Mouse (Mus musculus): ENCODE data around the gene Ror1. TPM values are rescaled to one million over a fixed set of nuclear protein-coding genes. Genes with fewer than 3 reads are reported as not detected.

Ror1 gene
- polyA plus RNA-seq, 1 experiment from 2014 or later = 1.1 TPM

GRCm38 (mm10) chr4:100244250-100244649, 148.7 kb downstream of the Ror1 start:
- ATAC-seq = no peak
- Histone ChIP-seq H3K27ac (no peak overlapping the region), H3K27me3 (no peaks in the 10 kb centered on the region), H3K4me3 (replicated peaks) (no peak overlapping the region), H3K9ac (replicated peaks) (no peak overlapping the region), H3K36me3 (no peaks in the 10 kb centered on the region), H3K9me3 (no peaks in the 10 kb centered on the region), H3K4me1 (replicated peaks) (no peaks in the 10 kb centered on the region), H3K4me2 (replicated peaks) (no peak overlapping the region)
- 85% methylated on average over 8 of the region's 8 CpGs for whole genome bisulfite sequencing

- Histone ChIP-seq H3K9ac (replicated peaks) (no peak overlapping the region), H3K4me2 (replicated peaks) (no peak overlapping the region), H3K36me3 (no peaks in the 10 kb centered on the region), H3K4me1 (replicated peaks) (no peaks in the 10 kb centered on the region), H3K4me3 (replicated peaks) (no peak overlapping the region), H3K27me3 (no peaks in the 10 kb centered on the region), H3K9me3 (no peaks in the 10 kb centered on the region), H3K27ac (no peak overlapping the region)
- 87% methylated on average over 6 of the region's 6 CpGs for WGBS
- no peak for ATAC-seq
Measured at GRCm38 (mm10) chr4:100244701-100245100, 149.1 kb downstream of the Ror1 start.

- Histone ChIP-seq H3K4me1 (replicated peaks) (no peaks in the 10 kb centered on the region), H3K36me3 (no peaks in the 10 kb centered on the region), H3K9me3 (no peaks in the 10 kb centered on the region), H3K4me2 (replicated peaks) (no peak overlapping the region), H3K27ac (no peak overlapping the region), H3K4me3 (replicated peaks) (no peak overlapping the region), H3K27me3 (no peaks in the 10 kb centered on the region), H3K9ac (replicated peaks) (no peak overlapping the region)
- WGBS = 91% methylated on average over 7 of the region's 7 CpGs
- ATAC-seq = no peak
Measured at GRCm38 (mm10) chr4:100247826-100248225, 152.2 kb downstream of the Ror1 start.

DNA sequence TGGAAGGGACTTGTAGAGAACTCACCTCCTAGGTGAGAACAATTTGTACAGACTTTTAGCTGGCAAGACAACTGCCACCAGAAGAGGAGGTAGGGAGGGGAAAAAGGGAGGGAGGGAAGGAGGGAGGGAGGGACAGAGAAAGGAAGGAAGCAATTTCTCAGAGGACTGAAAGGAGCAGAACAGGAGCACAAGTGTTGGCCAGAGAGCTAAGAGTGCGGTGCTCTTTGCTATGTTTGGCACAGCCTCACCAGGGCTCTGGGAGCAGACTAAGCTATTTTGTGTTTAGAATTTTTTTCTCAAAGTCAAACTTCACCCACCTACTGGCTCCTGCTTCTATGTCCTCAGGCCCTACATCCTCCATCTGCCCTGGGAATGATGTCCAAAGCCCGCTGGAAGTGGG, 152.7 kb downstream of the Ror1 start:
- H3K36me3 ChIP-seq = no peaks in the 10 kb centered on the region
- H3K4me3 ChIP-seq (replicated peaks) = no peak overlapping the region
- no peaks in the 10 kb centered on the region for H3K4me1 ChIP-seq (replicated peaks)
- 88% methylated on average over 2 of the region's 2 CpGs for WGBS
- H3K9me3 ChIP-seq = no peaks in the 10 kb centered on the region
- no peak for ATAC-seq
- H3K27ac ChIP-seq = no peak overlapping the region
- no peak overlapping the region for H3K4me2 ChIP-seq (replicated peaks)
- H3K9ac ChIP-seq (replicated peaks) = no peak overlapping the region
- no peaks in the 10 kb centered on the region for H3K27me3 ChIP-seq

DNA sequence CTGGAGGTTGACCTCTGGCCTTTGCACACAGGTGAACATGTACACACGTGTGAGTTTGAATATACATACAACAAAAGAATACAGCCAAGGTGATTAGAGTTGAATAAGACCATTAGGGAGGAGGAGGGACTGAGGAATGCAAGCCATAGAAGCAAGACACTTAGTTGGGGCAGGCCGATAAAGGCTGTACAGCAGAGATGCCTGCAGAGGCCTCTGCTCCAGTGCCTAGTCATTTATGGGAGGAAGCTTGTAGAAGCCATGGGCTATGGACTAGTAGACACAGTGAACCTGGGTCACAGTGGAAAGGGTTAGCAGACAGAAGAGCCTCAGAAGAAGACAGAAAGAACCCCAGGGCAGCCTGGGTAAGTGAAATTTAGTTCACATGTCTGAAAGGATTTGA, 155.7 kb downstream of the Ror1 start:
- no peaks in the 10 kb centered on the region for H3K36me3 ChIP-seq
- no peak overlapping the region for H3K27ac ChIP-seq
- H3K4me2 ChIP-seq (replicated peaks) = no peak overlapping the region
- ATAC-seq = no peak
- no peak overlapping the region for H3K9ac ChIP-seq (replicated peaks)
- WGBS = 85% methylated on average over 2 of the region's 2 CpGs
- no peak overlapping the region for H3K4me3 ChIP-seq (replicated peaks)
- no peaks in the 10 kb centered on the region for H3K9me3 ChIP-seq
- no peaks in the 10 kb centered on the region for H3K27me3 ChIP-seq
- H3K4me1 ChIP-seq (replicated peaks) = no peaks in the 10 kb centered on the region

DNA sequence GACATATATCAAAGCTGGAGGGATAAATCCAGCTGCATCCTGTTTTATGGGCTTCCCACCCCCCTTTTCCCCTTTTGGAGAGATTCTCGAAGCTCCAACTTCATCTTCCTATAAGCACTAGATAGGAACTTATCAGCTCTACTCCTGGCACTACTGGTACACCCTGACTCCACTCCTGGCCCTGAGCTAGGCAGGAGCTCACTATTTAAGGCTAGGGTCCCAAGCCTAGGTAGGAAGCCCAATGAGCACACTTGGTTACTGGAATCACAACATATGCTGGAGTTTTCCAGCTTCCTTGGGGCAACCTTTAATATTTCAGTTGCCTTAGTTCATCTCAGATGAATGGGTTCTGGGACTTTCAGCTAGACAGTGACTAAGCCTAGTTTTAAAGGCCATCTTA, 156.5 kb downstream of the Ror1 start:
- 78% methylated on average over 1 of the region's 1 CpGs for WGBS
- no peaks in the 10 kb centered on the region for H3K9me3 ChIP-seq
- H3K4me1 ChIP-seq (replicated peaks) = no peaks in the 10 kb centered on the region
- no peak overlapping the region for H3K4me3 ChIP-seq (replicated peaks)
- H3K36me3 ChIP-seq = no peaks in the 10 kb centered on the region
- no peaks in the 10 kb centered on the region for H3K27me3 ChIP-seq
- ATAC-seq = no peak
- H3K27ac ChIP-seq = no peak overlapping the region
- no peak overlapping the region for H3K9ac ChIP-seq (replicated peaks)
- no peak overlapping the region for H3K4me2 ChIP-seq (replicated peaks)

DNA sequence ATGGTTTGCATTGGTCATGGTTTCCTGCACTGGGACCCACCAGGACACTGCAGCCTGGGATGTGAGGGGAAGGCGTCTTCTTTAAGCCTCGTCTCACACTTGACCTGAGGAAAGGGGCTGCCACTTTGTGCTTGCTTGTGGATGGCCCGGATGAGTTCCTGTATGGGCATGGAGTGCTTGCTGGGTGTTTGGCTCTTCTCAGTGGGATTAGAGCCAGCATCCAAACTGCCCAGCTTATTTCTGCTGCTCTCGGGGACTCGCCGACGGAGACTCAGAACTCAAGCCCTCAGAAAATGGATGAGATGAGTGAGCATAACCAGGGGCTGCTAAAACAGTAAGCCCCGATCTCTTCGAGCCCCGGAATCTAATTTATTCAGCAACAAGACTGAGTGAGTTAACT, 157.1 kb downstream of the Ror1 start:
- no peak overlapping the region for H3K9ac ChIP-seq (replicated peaks)
- H3K4me3 ChIP-seq (replicated peaks) = no peak overlapping the region
- H3K27ac ChIP-seq = no peak overlapping the region
- H3K4me2 ChIP-seq (replicated peaks) = no peak overlapping the region
- no peaks in the 10 kb centered on the region for H3K36me3 ChIP-seq
- H3K9me3 ChIP-seq = no peaks in the 10 kb centered on the region
- WGBS = 79% methylated on average over 10 of the region's 10 CpGs
- H3K27me3 ChIP-seq = no peaks in the 10 kb centered on the region
- ATAC-seq = no peak
- no peaks in the 10 kb centered on the region for H3K4me1 ChIP-seq (replicated peaks)

DNA sequence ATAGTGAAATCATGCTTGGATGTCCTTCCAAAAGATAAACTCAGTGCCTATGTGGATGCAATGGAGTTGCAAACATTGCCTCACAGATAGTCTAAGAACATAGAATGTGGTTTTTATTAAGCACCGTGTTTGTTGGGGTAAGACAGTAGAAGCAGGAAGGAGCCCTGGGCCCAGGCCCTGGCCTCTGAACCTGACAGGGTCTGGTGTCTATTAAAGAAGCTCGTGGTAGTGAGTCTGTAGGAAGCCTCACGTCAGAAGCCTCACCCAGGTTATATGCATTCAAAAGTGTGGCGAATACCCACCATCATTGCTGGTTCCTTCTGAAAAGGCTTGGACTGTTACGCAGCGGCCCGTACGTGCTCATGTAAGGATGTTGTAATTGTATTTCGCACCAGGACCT, 157.8 kb downstream of the Ror1 start:
- Histone ChIP-seq H3K4me2 (replicated peaks) (no peak overlapping the region), H3K27me3 (no peaks in the 10 kb centered on the region), H3K4me3 (replicated peaks) (no peak overlapping the region), H3K9ac (replicated peaks) (no peak overlapping the region), H3K36me3 (no peaks in the 10 kb centered on the region), H3K27ac (no peak overlapping the region), H3K9me3 (no peaks in the 10 kb centered on the region), H3K4me1 (replicated peaks) (no peaks in the 10 kb centered on the region)
- 86% methylated on average over 9 of the region's 9 CpGs for WGBS
- ATAC-seq = no peak

GRCm38 (mm10) chr4:100253831-100254230, 158.2 kb downstream of the Ror1 start:
- WGBS = 63% methylated on average over 7 of the region's 7 CpGs

DNA sequence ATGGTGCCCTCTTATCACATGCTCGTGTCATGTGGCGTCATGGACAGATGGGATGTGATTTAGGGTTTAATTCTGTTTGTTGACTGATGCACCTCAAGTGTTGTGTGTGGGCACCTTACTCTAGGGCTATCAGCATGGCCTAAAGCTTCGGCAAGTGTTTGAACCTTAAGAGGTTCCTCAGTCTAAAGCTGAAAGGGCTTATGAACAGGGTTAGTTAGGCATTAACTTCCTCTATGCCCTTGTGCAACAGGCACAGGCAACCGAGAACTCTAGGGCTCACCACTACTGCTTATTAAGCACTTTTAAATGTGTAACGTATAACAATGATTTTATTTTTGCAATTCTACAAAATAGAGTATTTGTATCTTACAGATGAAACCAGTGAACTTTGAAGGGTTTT, 162.9 kb downstream of the Ror1 start:
- Histone ChIP-seq H3K4me2 (replicated peaks) (no peak overlapping the region), H3K4me3 (replicated peaks) (no peak overlapping the region)
- 90% methylated on average over 5 of the region's 5 CpGs for WGBS

More at GRCm38 (mm10) chr4:100253831-100254230, 158.2 kb downstream of the Ror1 start:
- Histone ChIP-seq H3K4me3 (replicated peaks) (no peak overlapping the region), H3K27ac (no peak overlapping the region), H3K9me3 (no peaks in the 10 kb centered on the region), H3K27me3 (no peaks in the 10 kb centered on the region), H3K36me3 (no peaks in the 10 kb centered on the region), H3K4me1 (replicated peaks) (no peaks in the 10 kb centered on the region), H3K9ac (replicated peaks) (no peak overlapping the region), H3K4me2 (replicated peaks) (no peak overlapping the region)
- ATAC-seq = no peak

GRCm38 (mm10) chr4:100263917-100264316, 168.3 kb downstream of the Ror1 start:
- no peak for ATAC-seq
- H3K27ac ChIP-seq = no peak overlapping the region
- H3K36me3 ChIP-seq = no peaks in the 10 kb centered on the region
- H3K4me1 ChIP-seq (replicated peaks) = no peaks in the 10 kb centered on the region
- H3K4me2 ChIP-seq (replicated peaks) = no peak overlapping the region
- no peaks in the 10 kb centered on the region for H3K27me3 ChIP-seq
- WGBS = 100% methylated on average over 1 of the region's 1 CpGs
- H3K9me3 ChIP-seq = no peaks in the 10 kb centered on the region
- no peak overlapping the region for H3K9ac ChIP-seq (replicated peaks)
- no peak overlapping the region for H3K4me3 ChIP-seq (replicated peaks)

More for the DNA sequence above, 162.9 kb downstream of the Ror1 start:
- Histone ChIP-seq H3K4me1 (replicated peaks) (no peaks in the 10 kb centered on the region), H3K27me3 (no peaks in the 10 kb centered on the region), H3K36me3 (no peaks in the 10 kb centered on the region), H3K27ac (no peak overlapping the region), H3K9me3 (no peaks in the 10 kb centered on the region), H3K9ac (replicated peaks) (no peak overlapping the region)
- no peak for ATAC-seq

DNA sequence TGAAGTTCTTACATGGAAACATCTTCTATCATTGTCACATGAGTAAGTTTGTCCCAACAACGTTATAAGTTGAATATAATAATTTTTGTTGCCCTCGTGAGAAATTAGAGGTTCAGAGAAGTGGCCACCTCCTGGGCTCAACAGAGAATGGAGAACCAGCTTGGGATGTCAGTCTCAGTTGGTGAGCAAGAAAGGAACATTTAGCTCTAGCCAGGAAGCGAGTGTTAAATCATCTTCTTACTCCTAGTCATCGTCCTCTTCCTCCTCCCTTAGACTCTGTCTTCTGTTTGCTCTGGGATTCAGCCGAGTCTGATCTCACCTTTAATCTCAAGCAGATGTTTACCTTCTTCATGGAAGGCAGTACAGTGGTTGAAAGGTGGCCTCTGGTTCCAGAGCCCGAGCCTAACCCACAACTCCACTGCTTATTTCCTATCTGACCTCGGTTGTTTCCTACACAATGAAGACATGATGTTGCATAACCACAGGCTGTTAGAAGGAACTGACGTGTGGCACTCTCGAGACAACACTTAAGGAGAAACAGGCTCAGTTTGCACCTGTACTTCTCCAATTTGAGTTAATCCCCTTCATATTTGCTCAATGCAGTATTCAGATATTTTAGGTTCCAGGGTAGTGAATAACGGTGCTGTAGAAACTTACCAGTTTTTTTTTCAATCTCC, 175.6 kb downstream of the Ror1 start:
- Histone ChIP-seq H3K4me2 (replicated peaks) (no peak overlapping the region), H3K36me3 (no peaks in the 10 kb centered on the region), H3K4me1 (replicated peaks) (no peaks in the 10 kb centered on the region), H3K9ac (replicated peaks) (no peak overlapping the region), H3K27me3 (no peaks in the 10 kb centered on the region), H3K9me3 (no peaks in the 10 kb centered on the region), H3K4me3 (replicated peaks) (no peak overlapping the region), H3K27ac (no peak overlapping the region)
- no peak for ATAC-seq
- WGBS = 85% methylated on average over 10 of the region's 10 CpGs

GRCm38 (mm10) chr4:100271736-100272127, 176.1 kb downstream of the Ror1 start:
- Histone ChIP-seq H3K36me3 (no peaks in the 10 kb centered on the region), H3K4me2 (replicated peaks) (no peak overlapping the region), H3K9me3 (no peaks in the 10 kb centered on the region), H3K4me1 (replicated peaks) (no peaks in the 10 kb centered on the region), H3K4me3 (replicated peaks) (no peak overlapping the region), H3K27me3 (no peaks in the 10 kb centered on the region), H3K9ac (replicated peaks) (no peak overlapping the region), H3K27ac (no peak overlapping the region)
- 72% methylated on average over 6 of the region's 6 CpGs for WGBS
- no peak for ATAC-seq

Data from midbrain, embryonic 13.5 days (tissue).